Mouse (Mus musculus): ENCODE results near the gene Enpp1.

DNA sequence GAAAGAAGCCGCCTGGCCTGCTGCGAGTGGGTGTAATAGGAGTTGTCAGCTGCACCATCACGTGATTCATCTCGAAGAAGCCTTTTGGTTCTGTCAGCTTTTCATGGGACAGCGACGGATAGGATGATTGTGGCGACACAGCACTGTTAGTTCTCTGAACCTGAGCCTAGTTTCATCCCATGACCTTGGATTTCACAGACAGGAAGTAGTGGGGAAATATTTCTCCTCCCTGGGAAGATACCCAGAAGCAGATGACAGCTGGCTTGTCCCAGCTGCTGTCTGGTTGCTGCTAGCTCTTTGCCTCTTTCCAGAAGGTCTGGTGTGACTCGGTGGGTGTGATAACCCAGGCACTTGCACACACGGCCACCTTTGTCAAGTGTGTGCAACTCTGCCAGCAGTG, 77.7 kb downstream of the Enpp1 start:
- TF ChIP-seq CTCF (IDR thresholded peaks at IDR 0.05; ENCODE audit: control insufficient read depth, insufficient read depth, low read length) (no peak), POLR2A (IDR thresholded peaks at IDR 0.05; ENCODE audit: borderline replicate concordance, control insufficient read depth, low read depth, low read length) (no peak)
